Mouse (Mus musculus): ENCODE results near the gene Mpi. TPM values are rescaled to one million over a fixed set of nuclear protein-coding genes. Genes with fewer than 3 reads are reported as not detected.

Mpi gene
- total RNA-seq, 1 experiment from 2014 or later = 11.9 TPM

GRCm38 (mm10) chr9:57501452-57501851 lies 51.1 kb downstream of the Mpi start:
- no peak for ATAC-seq (ENCODE audit: extremely low read depth, insufficient number of reproducible peaks, low FRiP score, poor library complexity, severe bottlenecking)

GRCm38 (mm10) chr9:57498536-57498935 lies 54.0 kb downstream of the Mpi start:
- no peak for ATAC-seq (ENCODE audit: extremely low read depth, insufficient number of reproducible peaks, low FRiP score, poor library complexity, severe bottlenecking)

GRCm38 (mm10) chr9:57497236-57497635 lies 55.3 kb downstream of the Mpi start:
- no peak for ATAC-seq (ENCODE audit: extremely low read depth, insufficient number of reproducible peaks, low FRiP score, poor library complexity, severe bottlenecking)

- ATAC-seq (ENCODE audit: extremely low read depth, insufficient number of reproducible peaks, low FRiP score, poor library complexity, severe bottlenecking) = no peak
Observed at GRCm38 (mm10) chr9:57494970-57495369, 57.6 kb downstream of the Mpi start.

Other genes with a start within 250 kb of the Mpi start
- gene Ppcdc, start 112.6 kb downstream of the Mpi start, total RNA-seq (2017) = 63.6 and 70.3 TPM in 2 replicates
- not detected in 2 replicates for gene Scamp5, start 84.7 kb downstream of the Mpi start, total RNA-seq (2017)
- gene Rpp25, start 48.7 kb downstream of the Mpi start, total RNA-seq (2017) = not detected in 2 replicates
- gene Cox5a, start 31.5 kb downstream of the Mpi start, total RNA-seq (2017) = 31.7 and 34.9 TPM in 2 replicates
- gene Fam219b, start 15.2 kb downstream of the Mpi start, total RNA-seq (2017) = 13.8 and 15.0 TPM in 2 replicates
- gene Scamp2, start 8.2 kb upstream of the Mpi start, total RNA-seq (2017) = 28.9 and 34.9 TPM in 2 replicates
- 34.4 and 39.3 TPM in 2 replicates for gene Ulk3, start 36.7 kb upstream of the Mpi start, total RNA-seq (2017)
- not detected in 2 replicates for gene Cplx3, start 53.5 kb upstream of the Mpi start, total RNA-seq (2017)
- gene Lman1l, start 68.0 kb upstream of the Mpi start, total RNA-seq (2017) = 0.93 and 2.0 TPM in 2 replicates
- 499 and 556 TPM in 2 replicates for gene Csk, start 100.9 kb upstream of the Mpi start, total RNA-seq (2017)
- not detected in 2 replicates for gene Cyp1a2, start 130.9 kb upstream of the Mpi start, total RNA-seq (2017)
- gene Cyp1a1, start 135.2 kb upstream of the Mpi start, total RNA-seq (2017) = not detected in 2 replicates
- 4.5 and 5.8 TPM in 2 replicates for gene Edc3, start 155.8 kb upstream of the Mpi start, total RNA-seq (2017)
- gene Clk3, start 213.1 kb upstream of the Mpi start, total RNA-seq (2017) = 110 and 117 TPM in 2 replicates